Mouse (Mus musculus): ENCODE results near the gene Pdpk1.

- TF ChIP-seq CTCF (IDR thresholded peaks at IDR 0.05; ENCODE audit: low read depth), result no peak
- TF ChIP-seq EP300 (IDR thresholded peaks at IDR 0.05; ENCODE audit: low read depth), result no peak
Measured at GRCm38 (mm10) chr17:24108896-24109295, 41.8 kb downstream of the Pdpk1 start.
